Mouse (Mus musculus): ENCODE results near the gene Golm1.

GRCm38 (mm10) chr13:59615554-59615953 lies 60.1 kb downstream of the Golm1 start:
- TF ChIP-seq CTCF (IDR thresholded peaks at IDR 0.05; ENCODE audit: low read depth) = no peak
- no peak for TF ChIP-seq EP300 (optimal IDR thresholded peaks at IDR 0.05)
